Mouse (Mus musculus) liver, adult 2 months (tissue): ENCODE results near the gene Myo19. TPM values are rescaled to one million over a fixed set of nuclear protein-coding genes. Genes with fewer than 3 reads are reported as not detected.

Experiments used
- DNase-seq: peaks from one replicate; pipeline ENCODE4 v3.0.0-alpha.2; 2011; ENCODE audit warnings: low read depth, low spot score; ENCODE audit errors: extremely low read depth
- H3K27ac ChIP-seq: fragments of 200-500 bp; replicated peaks from 2 replicates; pipeline ENCODE4 v1.5.1; 2012; ENCODE audit warnings: low read depth, mild to moderate bottlenecking, control low read depth, inconsistent platforms, low read length; ENCODE audit not compliant: insufficient read depth
- H3K27me3 ChIP-seq: fragments of 200-500 bp; 2 replicates; pipeline ENCODE4 v1.6.1; 2012; ENCODE audit warnings: mild to moderate bottlenecking, moderate library complexity, low read length, inconsistent platforms; ENCODE audit not compliant: control insufficient read depth, insufficient read depth
- H3K36me3 ChIP-seq: fragments of 200-500 bp; 2 replicates; pipeline ENCODE4 v1.6.1; 2012; ENCODE audit warnings: low read length, inconsistent platforms; ENCODE audit not compliant: control insufficient read depth, insufficient read depth
- H3K4me1 ChIP-seq: fragments of 200-500 bp; 2 replicates; pipeline ENCODE4 v1.6.1; 2011; ENCODE audit warnings: low read length; ENCODE audit not compliant: control insufficient read depth, insufficient read depth
- H3K4me3 ChIP-seq: fragments of 200-500 bp; 2 replicates; pipeline ENCODE4 v1.5.1; 2011; ENCODE audit warnings: low read depth, mild to moderate bottlenecking, control low read depth, low read length, moderate library complexity; ENCODE audit not compliant: insufficient read depth
- H3K79me2 ChIP-seq: fragments of 200-500 bp; 2 replicates; pipeline ENCODE4 v1.6.1; 2012; ENCODE audit warnings: inconsistent platforms, mild to moderate bottlenecking, low read length, moderate library complexity; ENCODE audit not compliant: control insufficient read depth, insufficient read depth
- H3K9ac ChIP-seq: fragments of 200-500 bp; 2 replicates; pipeline ENCODE4 v1.6.1; 2012; ENCODE audit warnings: low read depth, mild to moderate bottlenecking, control low read depth, inconsistent platforms, low read length
- CTCF ChIP-seq: fragments of 200-500 bp; IDR thresholded peaks from 2 replicates; pipeline ENCODE4 v1.5.1; 2011; ENCODE audit warnings: low read depth, low read length, control low read depth
- POLR2A ChIP-seq: fragments of 200-500 bp; IDR thresholded peaks from 2 replicates; pipeline ENCODE4 v1.6.1; 2011; ENCODE audit warnings: low read length, control low read depth; ENCODE audit not compliant: insufficient read depth; ENCODE audit errors: extremely low read depth
- WGBS: fragments of 180-500 bp; shearing (Covaris S2); methylation state at CpG from one replicate; pipeline ENCODE4 v1.1.7; 2018; 5-methylcytosine and 5-hydroxymethylcytosine counted together
- polyA plus RNA-seq: library from polyadenylated mRNA; depleted of rRNA; stranded (reverse); fragments of >200 nt; gene quantifications from 2 replicates; pipeline ENCODE4 v1.2.3, GENCODE M21; 2012
- total RNA-seq: library from RNA; depleted of rRNA; stranded (reverse); fragments of >200 nt; gene quantifications from 2 replicates; pipeline ENCODE4 v1.2.3, GENCODE M21; 2014

Gene Myo19
- total and polyA plus RNA-seq, 2 experiments, result 2.3 to 7.7 TPM

- Histone ChIP-seq H3K27ac (peak overlapping the region; percentile 91), H3K36me3 (peaks cover 22% of the 10 kb centered on the region), H3K79me2 (peaks cover 17% of the 10 kb centered on the region), H3K9ac (no peak overlapping the region), H3K4me1 (peaks cover 22% of the 10 kb centered on the region), H3K4me3 (no peak overlapping the region), H3K27me3 (no peaks in the 10 kb centered on the region)
- 11% methylated on average over 2 of the region's 2 CpGs for WGBS
- DNase-seq, result peak; percentile 93
- no peak for TF ChIP-seq CTCF
- no peak for TF ChIP-seq POLR2A
Observed at GRCm38 (mm10) chr11:84865268-84865667, 14.7 kb upstream of the Myo19 start.

- 20% methylated on average over 2 of the region's 2 CpGs for WGBS
- no peak overlapping the region for H3K9ac ChIP-seq
- peaks cover 8% of the 10 kb centered on the region; the same call in 1 of the 2 replicates for H3K36me3 ChIP-seq
- H3K79me2 ChIP-seq, result peaks cover 17% of the 10 kb centered on the region
- peaks cover 22% of the 10 kb centered on the region for H3K4me1 ChIP-seq
- peak; percentile 93 for DNase-seq
- H3K4me3 ChIP-seq, result peak overlapping the region; percentile 39; the same call in 1 of the 2 replicates
- no peak overlapping the region for H3K27ac ChIP-seq
- TF ChIP-seq POLR2A (no peak), CTCF (no peak)
- no peaks in the 10 kb centered on the region for H3K27me3 ChIP-seq
Observed at GRCm38 (mm10) chr11:84867586-84867985, 12.4 kb upstream of the Myo19 start.

- peak; percentile 62 for DNase-seq
- TF ChIP-seq CTCF (no peak), POLR2A (no peak)
- peaks cover 4% of the 10 kb centered on the region; the same call in 1 of the 2 replicates for H3K36me3 ChIP-seq
- no peaks in the 10 kb centered on the region for H3K27me3 ChIP-seq
- peaks cover 18% of the 10 kb centered on the region for H3K4me1 ChIP-seq
- peaks cover 12% of the 10 kb centered on the region; the same call in 1 of the 2 replicates for H3K79me2 ChIP-seq
- peak overlapping the region; percentile 84 for H3K4me3 ChIP-seq
- under 1% methylated on average over 7 of the region's 7 CpGs for WGBS
- peak overlapping the region; percentile 85; the same call in 1 of the 2 replicates for H3K27ac ChIP-seq
- peak overlapping the region; percentile 87 for H3K9ac ChIP-seq
Observed at GRCm38 (mm10) chr11:84868786-84869259, 11.1 kb upstream of the Myo19 start.

DNA sequence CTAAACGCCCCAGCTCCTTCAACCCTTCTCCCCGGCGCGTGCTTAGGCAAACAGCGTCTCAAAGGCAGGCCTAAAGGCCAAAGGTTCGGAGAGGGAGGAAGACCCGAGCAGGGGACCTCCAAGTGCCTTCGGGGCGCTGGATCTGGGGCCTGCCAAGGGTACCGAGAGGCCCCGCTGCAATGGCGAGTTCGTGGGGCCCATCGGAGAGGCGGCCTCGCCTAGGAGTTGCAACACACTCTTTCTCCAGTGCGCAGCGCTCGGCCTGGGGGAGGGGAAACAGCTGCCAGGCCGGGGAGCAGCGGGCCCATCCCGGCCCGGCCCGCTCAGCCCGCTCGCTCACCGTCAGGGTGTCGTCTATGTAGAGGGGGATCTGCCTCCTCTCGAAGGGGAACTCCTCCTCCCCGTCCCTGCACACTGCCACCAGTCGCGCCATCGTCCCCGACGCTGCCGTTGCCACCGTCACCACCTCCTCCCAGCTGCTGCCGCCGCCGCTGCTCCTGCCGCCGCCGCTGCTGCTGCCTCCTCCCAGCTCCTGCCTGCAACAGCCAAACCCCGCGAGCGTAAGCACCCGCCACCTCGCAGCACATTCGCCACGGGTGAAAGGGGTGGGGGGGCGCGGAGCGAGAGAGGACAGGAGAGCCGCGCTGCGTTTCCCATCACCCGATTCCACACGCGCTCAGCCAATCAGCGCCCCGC, 10.3 kb upstream of the Myo19 start:
- peaks cover 14% of the 10 kb centered on the region for H3K4me1 ChIP-seq
- under 1% methylated on average over 60 of the region's 61 CpGs for WGBS
- peak overlapping the region; percentile 87 for H3K9ac ChIP-seq
- peak overlapping the region; percentile 84 for H3K4me3 ChIP-seq
- no peak for TF ChIP-seq CTCF
- TF ChIP-seq POLR2A, result peak; percentile 90
- DNase-seq, result peak; percentile 81
- H3K79me2 ChIP-seq, result peaks cover 10% of the 10 kb centered on the region; the same call in 1 of the 2 replicates
- H3K36me3 ChIP-seq, result 0 out of 2 replicates have a peak, but pooled peaks cover 3% of the 10 kb centered on the region
- peak overlapping the region; percentile 85 for H3K27ac ChIP-seq
- H3K27me3 ChIP-seq, result no peaks in the 10 kb centered on the region

DNA sequence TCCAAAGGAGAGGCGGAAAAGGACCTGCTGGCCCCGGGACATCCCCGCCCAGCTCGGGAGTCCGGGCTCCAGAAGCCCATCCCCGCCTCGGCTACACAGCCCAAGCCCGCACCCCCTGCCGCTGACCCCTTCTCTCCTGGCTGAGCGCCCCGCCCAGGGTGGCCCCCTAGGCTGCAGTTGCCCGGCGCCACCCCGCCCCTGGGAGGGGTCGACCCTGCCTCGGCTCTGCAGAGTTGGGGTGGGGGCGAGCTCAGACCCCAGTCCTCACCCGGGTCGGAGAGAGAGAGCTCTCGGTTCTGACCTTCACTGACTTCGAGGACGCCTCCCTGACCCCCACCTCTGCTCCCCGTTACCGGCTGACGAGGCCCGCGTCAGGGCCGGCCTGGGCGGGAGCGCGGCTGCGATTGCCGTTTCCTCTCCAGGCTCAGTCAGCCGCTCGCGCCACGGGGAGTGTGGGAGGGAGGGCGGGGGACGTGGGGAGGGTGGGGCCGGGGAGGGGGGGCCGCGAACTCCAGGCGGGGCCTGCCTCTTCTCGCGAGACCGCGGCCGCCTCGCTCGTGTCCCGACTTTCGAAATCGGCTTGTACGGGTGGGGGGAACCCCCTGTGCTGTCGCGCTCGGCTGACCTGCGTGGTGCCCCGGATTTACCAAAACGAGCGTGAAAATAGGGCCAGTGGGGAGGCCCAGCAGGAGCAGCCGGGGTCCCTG, 9.5 kb upstream of the Myo19 start, which contains the start of gene Ggnbp2:
Gene Ggnbp2 (minus strand): TSS at position 481 of the 707 bp plus-strand sequence.
- TF ChIP-seq CTCF (no peak), POLR2A (peak; percentile 58; the same call in 1 of the 2 replicates)
- H3K27ac ChIP-seq, result peak within 1 kb of the TSS; percentile 100
- peak; percentile 76 for DNase-seq
- H3K36me3 ChIP-seq, result 0 out of 2 replicates have a peak, but pooled peaks cover 2% of the 10 kb centered on the region
- no peaks in the 10 kb centered on the region for H3K27me3 ChIP-seq
- peaks cover 9% of the 10 kb centered on the region; the same call in 1 of the 2 replicates for H3K79me2 ChIP-seq
- peaks cover 12% of the 10 kb centered on the region for H3K4me1 ChIP-seq
- peak within 1 kb of the TSS; percentile 92 for H3K4me3 ChIP-seq
- WGBS, result under 1% methylated on average over 44 of the region's 62 CpGs
- H3K9ac ChIP-seq, result peak within 1 kb of the TSS; percentile 97
